8 mouse cellular contexts compared by ENCODE assay signal in genomic region chr9:21091707-21092320, GRCm38 (mm10). TPM values are rescaled to one million over a fixed set of nuclear protein-coding genes. Genes with fewer than 3 reads are reported as not detected.
DNase-seq lines count a peak whose midpoint lies in the region; ATAC-seq and TF ChIP-seq lines count a peak whose summit lies in the region.

Gene Gm38431, minus strand, starts transcription at chr9:21091997.
Gene Raver1, minus strand, starts transcription at chr9:21092008.

- WGBS in hindbrain, embryonic 13.5 days, result under 1% methylated on average over 54 of the region's 54 CpGs

- peak within 1 kb of the TSS; percentile 78 for H3K9ac ChIP-seq in hindbrain, embryonic 13.5 days

- peaks cover 33% of the 10 kb centered on the region for H3K36me3 ChIP-seq in hindbrain, embryonic 13.5 days

- peak within 1 kb of the TSS; percentile 93 for H3K27ac ChIP-seq in hindbrain, embryonic 13.5 days

- peak; percentile 80 for DNase-seq in Patski (ENCODE audit: low read depth, low spot score)
- DNase-seq in cerebellum, postnatal 14 days, result peak; percentile 97 to 98
- peak; percentile 97 for DNase-seq in frontal cortex, postnatal 14 days (ENCODE audit: low spot score in 2 of 2)
- DNase-seq in layer of hippocampus, postnatal 25 days (ENCODE audit: extremely low spot score in 1 of 2, low spot score in 1 of 2), result peak; percentile 81 to 90
- DNase-seq in lung, postnatal 25 days (ENCODE audit: low spot score), result peak; percentile 99
- peak; percentile 99 for DNase-seq in retina, embryonic 14.5 days (ENCODE audit: low spot score)
- DNase-seq in thymus, postnatal 4 days, result peak; percentile 96

- H3K4me2 ChIP-seq in hindbrain, embryonic 13.5 days, result peak within 1 kb of the TSS; percentile 84

- H3K4me3 ChIP-seq in hindbrain, embryonic 13.5 days, result peak within 1 kb of the TSS; percentile 66

- ATAC-seq in Patski, result peak; percentile 99
- peak; percentile 99 for ATAC-seq in hindbrain, embryonic 13.5 days (ENCODE audit: low FRiP score)

- TF ChIP-seq CTCF in Patski (IDR thresholded peaks at IDR 0.05), result no peak

- H3K4me1 ChIP-seq in hindbrain, embryonic 13.5 days (replicated peaks), result peaks cover 30% of the 10 kb centered on the region

- CTCF ChIA-PET in Patski (lab: Charles Lee), result interaction anchor here (1.0 to 1.5 kb wide), 3 partner anchors 17 to 45 kb away, joined by 3 to 5 read pairs (median 4); partner anchors contain the start of gene Fdx1l

- H3K27me3 ChIP-seq in Patski, result no peaks in the 10 kb centered on the region
- no peaks in the 10 kb centered on the region for H3K27me3 ChIP-seq in hindbrain, embryonic 13.5 days

- no peaks in the 10 kb centered on the region for H3K9me3 ChIP-seq in hindbrain, embryonic 13.5 days

- POLR2A ChIA-PET in Patski (lab: Charles Lee), result interaction anchor here (1.2 kb wide), 1 partner anchor 39 kb away, joined by 6 read pairs; the partner anchor contains the start of gene Tyk2

- in situ Hi-C loops in Patski (cut with MboI; ENCODE audit: low pct_unique_long_range_greater_than_20kb), result no loop called here

RNA-seq across cellular contexts. Expression of gene Gm38431, which starts in this region (rescaled TPM):
- 1.2 TPM for polyA plus RNA-seq in Patski (2021)
- 0.92 and 2.8 TPM in 2 replicates for polyA plus RNA-seq in hindbrain, embryonic 13.5 days (2015; fragmentation: Nextera tagmentation; extraction: Ambion mirVana)
- total RNA-seq in layer of hippocampus, postnatal 25 days (2021), result 1 to 10 TPM; 2.4 to 2.7 TPM

RNA-seq across cellular contexts. Expression of gene Raver1, which starts in this region (rescaled TPM):
- 65.4 TPM for polyA plus RNA-seq in Patski (2021)
- polyA plus RNA-seq in hindbrain, embryonic 13.5 days (2015; fragmentation: Nextera tagmentation; extraction: Ambion mirVana), result 28.3 and 32.5 TPM in 2 replicates
- 10 to 100 TPM; 28.4 to 34.7 TPM for total RNA-seq in layer of hippocampus, postnatal 25 days (2021)

Comparison
In these comparisons a context has a peak if more than half of its experiments do, and no peak if none do; other contexts are left out.
1. Peak in every context shown above with its lines: DNase-seq, ATAC-seq, H3K4me3 ChIP-seq and H3K27ac ChIP-seq.